Mouse (Mus musculus): ENCODE data around the gene Gm7029.

GRCm38 (mm10) chr17:33899642-33900041 lies 26.0 kb downstream of the Gm7029 start:
- TF ChIP-seq EP300 (IDR thresholded peaks at IDR 0.05; ENCODE audit: low read depth) (no peak), CTCF (IDR thresholded peaks at IDR 0.05; ENCODE audit: low read depth) (no peak)

Data from heart, postnatal 0 days (tissue).